Mouse (Mus musculus) kidney, postnatal 0 days (tissue): ENCODE data around the gene Znhit6. TPM values are rescaled to one million over a fixed set of nuclear protein-coding genes. Genes with fewer than 3 reads are reported as not detected.
A peak's percentile ranks its signal among the peaks of the same experiment; 100 is the strongest.

Source experiments
- ATAC-seq: fragments of 200-750 bp; cut with Nextera tagmentation; replicated peaks from 2 replicates; pipeline ENCODE4 v1.8.0; 2017; ENCODE audit warnings: low read depth, moderate number of reproducible peaks, moderate TSS enrichment, moderate library complexity; ENCODE audit not compliant: low FRiP score
- DNase-seq: peaks from one replicate; pipeline ENCODE4 v3.0.0-alpha.2; 2016; ENCODE audit warnings: low spot score
- H3K27ac ChIP-seq: fragments of 300-500 bp; sonication (generic); 2 replicates; pipeline ENCODE4 v1.5.1; 2014; ENCODE audit warnings: mild to moderate bottlenecking
- H3K27me3 ChIP-seq: fragments of 300-500 bp; sonication (generic); 2 replicates; pipeline ENCODE4 v1.6.1; 2014; ENCODE audit warnings: low read length, mixed read lengths; ENCODE audit not compliant: insufficient read depth
- H3K36me3 ChIP-seq: fragments of 300-500 bp; sonication (generic); 2 replicates; pipeline ENCODE4 v1.6.1; 2014; ENCODE audit warnings: low read length, mixed read lengths; ENCODE audit not compliant: insufficient read depth
- H3K4me1 ChIP-seq: fragments of 300-500 bp; sonication (generic); replicated peaks from 2 replicates; pipeline ENCODE4 v1.6.1; 2014; ENCODE audit warnings: antibody characterized with exemption, low read length, mixed read lengths; ENCODE audit not compliant: insufficient read depth
- H3K4me2 ChIP-seq: fragments of 300-500 bp; sonication (generic); 2 replicates; pipeline ENCODE4 v1.6.1; 2014; ENCODE audit warnings: mild to moderate bottlenecking, low read length, moderate library complexity, mixed read lengths
- H3K4me3 ChIP-seq: fragments of 300-500 bp; sonication (generic); replicated peaks from 2 replicates; pipeline ENCODE4 v1.5.1; 2014; ENCODE audit warnings: low read depth, low read length
- H3K9ac ChIP-seq: fragments of 300-500 bp; sonication (generic); 2 replicates; pipeline ENCODE4 v1.6.1; 2014; ENCODE audit warnings: low read depth, low read length
- H3K9me3 ChIP-seq: fragments of 300-500 bp; sonication (generic); replicated peaks from 2 replicates; pipeline ENCODE4 v1.6.1; 2016; ENCODE audit warnings: low read length, inconsistent platforms, mixed read lengths
- CTCF ChIP-seq: IDR thresholded peaks from 2 replicates; pipeline ENCODE4 v1.5.1; 2016; ENCODE audit warnings: antibody characterized with exemption, low read depth, mild to moderate bottlenecking, moderate library complexity
- WGBS: fragments of 180-500 bp; shearing (Covaris S2); extraction: QIAGEN DNeasy Blood & Tissue Kit; methylation state at CpG from one replicate; pipeline ENCODE4 v1.1.7; 2014; 5-methylcytosine and 5-hydroxymethylcytosine counted together
- polyA plus RNA-seq: library from polyadenylated mRNA; unstranded; fragments of >200 nt; fragmentation: Nextera tagmentation; extraction: Ambion mirVana; gene quantifications from 2 replicates; pipeline ENCODE4 v1.2.1, GENCODE M21; 2015

Znhit6 gene
- polyA plus RNA-seq, 1 experiment from 2014 or later, result 31.8 TPM

DNA sequence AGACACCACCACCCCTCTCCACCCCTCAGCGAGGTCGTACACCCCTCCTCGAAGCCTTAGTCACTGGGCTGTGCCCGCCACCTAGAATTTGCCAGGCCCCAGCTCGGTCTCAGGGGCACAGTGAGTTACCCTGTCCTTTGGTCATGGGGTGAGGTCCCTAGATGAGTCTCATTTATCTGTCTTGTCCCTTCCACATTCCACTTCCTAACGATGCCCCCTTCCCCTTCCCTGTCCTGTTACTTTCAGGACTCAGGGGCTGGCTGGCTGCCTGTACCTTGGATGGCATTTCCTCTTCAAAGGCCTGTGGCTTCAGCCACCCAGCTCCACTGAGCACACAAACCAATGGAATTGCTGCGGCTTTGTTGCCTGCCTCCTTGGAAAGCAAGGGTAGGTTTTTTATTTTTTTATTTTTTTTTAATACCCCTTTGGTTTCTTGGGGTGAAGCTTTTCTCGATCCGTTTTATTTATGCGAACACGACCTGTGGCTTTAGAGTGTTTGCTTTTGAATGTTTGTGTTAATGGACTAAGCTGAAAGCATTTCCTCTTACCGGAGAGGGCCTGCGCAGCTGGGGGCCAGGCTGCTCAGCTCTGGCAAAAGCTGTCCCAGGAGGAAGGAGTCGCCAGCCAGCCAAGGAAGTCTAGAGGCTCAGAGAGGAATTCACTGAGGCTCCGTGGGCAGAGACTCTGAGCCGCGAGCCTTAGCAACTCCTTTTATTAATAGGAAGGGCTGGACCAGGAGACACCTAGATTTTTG lies 38.5 kb downstream of the Znhit6 start:
- H3K9me3 ChIP-seq, result no peaks in the 10 kb centered on the region
- ATAC-seq, result peak; percentile 30; the same call in 1 of the 2 replicates
- H3K4me3 ChIP-seq, result no peak overlapping the region
- H3K27me3 ChIP-seq, result no peaks in the 10 kb centered on the region
- H3K27ac ChIP-seq, result peak overlapping the region; percentile 70
- 9% methylated on average over 17 of the region's 17 CpGs for WGBS
- H3K4me2 ChIP-seq, result peak overlapping the region; percentile 37; the same call in 1 of the 2 replicates
- H3K4me1 ChIP-seq, result peaks cover 16% of the 10 kb centered on the region
- peak; percentile 66 for DNase-seq
- no peaks in the 10 kb centered on the region for H3K36me3 ChIP-seq
- TF ChIP-seq CTCF, result no peak
- no peak overlapping the region; the same call in 1 of the 2 replicates for H3K9ac ChIP-seq

DNA sequence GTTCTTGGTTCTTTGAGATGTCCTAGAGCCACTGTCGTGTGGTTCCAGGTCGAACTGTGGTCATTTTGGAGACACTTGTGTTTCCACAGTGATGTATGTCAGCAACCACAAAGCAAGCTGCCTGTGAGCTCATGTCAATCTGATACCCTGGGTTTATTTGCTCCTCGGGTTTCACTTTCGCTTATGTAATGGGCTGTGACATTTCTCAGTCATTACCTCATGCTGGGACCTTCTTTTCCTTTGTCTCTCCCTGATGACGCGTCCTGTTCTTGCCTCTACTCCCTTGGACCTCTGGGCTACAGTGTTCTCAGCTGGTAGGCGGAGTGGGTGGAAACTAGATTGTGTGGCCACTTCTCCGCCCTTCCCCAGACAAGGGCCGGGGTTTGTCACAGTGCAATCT lies 42.3 kb downstream of the Znhit6 start:
- Histone ChIP-seq H3K9me3 (no peaks in the 10 kb centered on the region), H3K27ac (no peak overlapping the region), H3K4me3 (no peak overlapping the region), H3K9ac (no peak overlapping the region), H3K36me3 (no peaks in the 10 kb centered on the region), H3K4me1 (peaks cover 16% of the 10 kb centered on the region), H3K27me3 (no peaks in the 10 kb centered on the region), H3K4me2 (no peak overlapping the region)
- TF ChIP-seq CTCF, result no peak
- ATAC-seq (no peak), DNase-seq (no peak)
- WGBS, result 60% methylated on average over 9 of the region's 9 CpGs

DNA sequence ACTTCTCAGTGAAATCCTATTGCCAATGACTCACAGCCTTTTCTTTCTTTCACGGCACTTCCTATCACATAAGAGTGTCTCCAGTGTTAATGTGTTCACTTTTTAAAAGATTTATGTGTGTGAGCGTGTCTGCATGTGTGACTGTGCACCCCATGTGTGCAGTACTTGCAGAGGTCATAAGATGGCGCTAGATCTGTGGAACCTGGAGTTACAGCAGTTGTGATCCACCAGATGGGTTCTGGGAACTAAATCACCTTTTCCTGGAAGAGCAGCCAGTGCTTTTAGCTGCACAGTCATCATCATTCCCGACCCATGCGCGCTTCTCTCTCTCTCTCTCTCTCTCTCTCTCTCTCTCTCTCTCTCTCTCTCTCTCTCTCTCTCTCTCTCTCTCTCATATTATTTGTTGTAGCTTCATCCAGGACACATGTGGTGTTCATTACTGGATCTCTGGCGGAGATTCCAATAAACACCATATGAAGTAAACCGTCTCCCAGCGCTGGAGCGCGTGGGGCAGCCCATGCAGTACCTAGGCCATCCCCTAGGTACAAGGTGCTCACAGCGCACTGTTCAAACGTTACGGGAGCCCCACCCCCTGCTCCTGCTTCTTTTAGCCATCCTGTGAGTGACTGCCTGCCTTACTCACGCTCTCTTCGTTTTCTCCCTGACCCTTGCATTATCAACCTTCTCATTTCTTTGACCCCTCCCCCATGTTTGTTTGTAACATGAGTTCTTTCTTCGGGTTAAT lies 43.8 kb downstream of the Znhit6 start:
- Histone ChIP-seq H3K27me3 (no peaks in the 10 kb centered on the region), H3K4me2 (no peak overlapping the region), H3K4me1 (peaks cover 7% of the 10 kb centered on the region), H3K9ac (no peak overlapping the region), H3K27ac (no peak overlapping the region), H3K4me3 (no peak overlapping the region), H3K36me3 (no peaks in the 10 kb centered on the region), H3K9me3 (no peaks in the 10 kb centered on the region)
- DNase-seq (no peak), ATAC-seq (no peak)
- 92% methylated on average over 17 of the region's 17 CpGs for WGBS
- TF ChIP-seq CTCF, result no peak

DNA sequence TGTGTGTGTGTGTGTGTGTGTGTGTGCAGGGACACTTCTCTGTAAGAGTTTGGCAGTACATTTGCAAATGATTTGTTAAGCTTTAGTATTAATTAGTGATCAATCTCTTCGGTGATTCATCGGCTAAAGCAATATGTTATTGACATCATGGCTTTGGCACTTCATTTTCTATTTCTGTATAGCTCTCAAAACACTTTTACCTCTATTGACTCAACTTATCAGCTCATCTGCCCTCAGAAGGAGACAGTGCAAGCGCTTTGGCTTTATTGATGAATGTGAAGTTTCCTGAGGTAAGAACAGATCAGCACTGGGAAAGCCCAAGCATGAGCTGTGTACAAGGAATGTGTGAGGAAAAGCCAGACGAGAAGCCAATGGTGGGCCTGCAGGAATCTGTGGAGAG lies 45.2 kb downstream of the Znhit6 start:
- Histone ChIP-seq H3K9ac (no peak overlapping the region), H3K4me3 (no peak overlapping the region), H3K4me1 (no peaks in the 10 kb centered on the region), H3K4me2 (no peak overlapping the region), H3K9me3 (no peaks in the 10 kb centered on the region), H3K27me3 (no peaks in the 10 kb centered on the region), H3K27ac (no peak overlapping the region), H3K36me3 (no peaks in the 10 kb centered on the region)
- WGBS, result 82% methylated on average over 4 of the region's 4 CpGs
- no peak for ATAC-seq
- no peak for TF ChIP-seq CTCF
- DNase-seq, result no peak

DNA sequence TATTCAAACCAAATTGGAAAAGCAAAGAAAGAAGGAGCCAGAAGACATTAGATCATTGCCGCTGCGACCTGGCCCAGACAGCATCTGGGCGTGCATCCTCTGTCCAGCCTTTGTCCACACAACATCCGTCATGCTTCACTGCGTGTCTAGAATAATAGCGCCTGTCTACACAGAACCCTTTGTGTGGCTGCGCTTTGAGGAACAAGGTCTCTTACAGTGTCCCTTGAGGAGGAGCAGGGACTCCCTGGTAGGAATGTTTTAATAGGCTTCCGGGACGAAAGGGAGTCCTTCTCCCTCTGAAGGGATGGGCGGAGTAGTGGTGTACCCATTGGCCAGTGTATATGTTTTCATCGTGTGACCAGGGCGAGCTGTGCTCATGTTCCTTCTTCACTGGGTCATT lies 47.0 kb downstream of the Znhit6 start:
- H3K4me3 ChIP-seq, result no peak overlapping the region
- no peaks in the 10 kb centered on the region for H3K27me3 ChIP-seq
- 77% methylated on average over 12 of the region's 12 CpGs for WGBS
- H3K9me3 ChIP-seq, result no peaks in the 10 kb centered on the region
- H3K4me2 ChIP-seq, result no peak overlapping the region
- H3K27ac ChIP-seq, result no peak overlapping the region
- no peak overlapping the region for H3K9ac ChIP-seq
- ATAC-seq (no peak), DNase-seq (no peak)
- no peak for TF ChIP-seq CTCF
- no peaks in the 10 kb centered on the region for H3K4me1 ChIP-seq
- H3K36me3 ChIP-seq, result no peaks in the 10 kb centered on the region

DNA sequence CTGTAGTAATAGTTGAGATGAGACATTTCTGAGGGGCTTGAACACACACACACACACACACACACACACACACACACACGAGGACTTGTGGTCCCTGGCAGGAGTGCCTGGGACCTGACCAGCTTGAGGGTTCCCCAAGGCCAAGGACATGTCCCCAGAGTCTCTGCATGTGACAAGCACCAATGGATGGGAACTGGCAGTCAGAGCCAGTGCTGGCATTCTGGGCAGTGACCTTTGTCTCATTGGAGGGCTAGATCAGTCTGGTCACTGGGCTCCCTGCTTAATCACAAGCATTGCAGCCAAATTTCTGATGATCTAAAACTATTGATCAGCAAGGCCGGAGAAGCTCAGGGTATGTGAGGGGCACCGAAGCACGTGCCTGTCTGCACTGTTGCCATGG lies 48.8 kb downstream of the Znhit6 start:
- Histone ChIP-seq H3K9ac (no peak overlapping the region), H3K9me3 (no peaks in the 10 kb centered on the region), H3K36me3 (no peaks in the 10 kb centered on the region), H3K4me1 (no peaks in the 10 kb centered on the region), H3K27me3 (no peaks in the 10 kb centered on the region), H3K4me2 (no peak overlapping the region), H3K27ac (no peak overlapping the region), H3K4me3 (no peak overlapping the region)
- WGBS, result 90% methylated on average over 4 of the region's 4 CpGs
- ATAC-seq (no peak), DNase-seq (no peak)
- no peak for TF ChIP-seq CTCF
